Mouse (Mus musculus) ovary, postnatal 36 days (tissue): ENCODE measurements around the gene Myl12a.

Experiments
- DNase-seq: peaks from one replicate; pipeline ENCODE4 v3.0.0; 2022; ENCODE audit warnings: low spot score, mixed read lengths

Gene Myl12a

GRCm38 (mm10) chr17:71010646-71011242 is 8.1 kb upstream of the Myl12a start:
- no peak for DNase-seq

GRCm38 (mm10) chr17:71009751-71010150 is 7.1 kb upstream of the Myl12a start:
- DNase-seq = no peak

GRCm38 (mm10) chr17:71008676-71009075 is 6.0 kb upstream of the Myl12a start:
- no peak for DNase-seq

GRCm38 (mm10) chr17:71006976-71007375 is 4.3 kb upstream of the Myl12a start:
- DNase-seq = no peak

GRCm38 (mm10) chr17:71004186-71004960 is 1.7 kb upstream of the Myl12a start:
- no peak for DNase-seq

GRCm38 (mm10) chr17:71003721-71004120 is 1.0 kb upstream of the Myl12a start:
- no peak for DNase-seq

GRCm38 (mm10) chr17:71003112-71003511 is 434 bp upstream of the Myl12a start:
- DNase-seq = no peak

GRCm38 (mm10) chr17:71002081-71002743 is 466 bp downstream of the Myl12a start, which contains the start of gene Myom1:
Gene Myom1, plus strand, starts transcription at chr17:71002633.
- DNase-seq = peak; percentile 100

- DNase-seq = no peak
These were observed 988 bp downstream of the Myl12a start for GRCm38 (mm10) chr17:71001699-71002080.

GRCm38 (mm10) chr17:71001067-71001466 is 1.6 kb downstream of the Myl12a start:
- DNase-seq = no peak

GRCm38 (mm10) chr17:71000255-71000654 is 2.4 kb downstream of the Myl12a start:
- DNase-seq = no peak

GRCm38 (mm10) chr17:70999187-70999586 is 3.5 kb downstream of the Myl12a start:
- no peak for DNase-seq

- DNase-seq = no peak
These were observed 4.2 kb downstream of the Myl12a start for GRCm38 (mm10) chr17:70998400-70998975.

- no peak for DNase-seq
These were observed 4.8 kb downstream of the Myl12a start for GRCm38 (mm10) chr17:70997836-70998235.

- no peak for DNase-seq
These were observed 7.1 kb downstream of the Myl12a start for GRCm38 (mm10) chr17:70995551-70995950.

- DNase-seq = no peak
These were observed 8.0 kb downstream of the Myl12a start for GRCm38 (mm10) chr17:70994671-70995070.

- DNase-seq = no peak
These were observed 9.3 kb downstream of the Myl12a start for GRCm38 (mm10) chr17:70993385-70993807.

GRCm38 (mm10) chr17:70992662-70993061 is 10.0 kb downstream of the Myl12a start:
- no peak for DNase-seq

- no peak for DNase-seq
These were observed 10.7 kb downstream of the Myl12a start for GRCm38 (mm10) chr17:70991706-70992625.

GRCm38 (mm10) chr17:70990403-70991303 is 12.0 kb downstream of the Myl12a start:
- peak; percentile 82 for DNase-seq
